Mouse (Mus musculus): ENCODE data around the gene Zfhx3.

DNA sequence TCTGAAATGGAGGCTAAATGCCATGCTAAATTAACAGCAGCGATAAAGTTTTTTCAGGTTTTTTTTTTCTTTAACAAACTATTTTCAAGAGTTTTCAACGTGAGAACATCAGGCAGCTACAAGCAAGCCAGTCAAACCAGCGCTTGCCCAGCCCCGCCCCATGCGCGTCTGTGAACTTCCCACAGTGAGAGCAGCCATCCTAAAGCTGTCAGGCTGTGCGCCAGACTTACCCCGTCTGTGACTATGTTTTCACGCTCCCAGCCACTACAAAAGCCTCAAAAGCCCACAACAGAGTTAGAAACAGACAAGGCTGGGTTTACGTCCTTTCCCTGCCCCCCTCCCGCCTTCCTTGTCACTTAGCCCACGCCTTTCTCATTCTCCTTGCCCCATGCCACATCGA, 989.4 kb downstream of the Zfhx3 start:
- TF ChIP-seq CTCF (IDR thresholded peaks at IDR 0.05) (no peak), EP300 (IDR thresholded peaks at IDR 0.05) (no peak)
